Mouse (Mus musculus): Measurements from ENCODE around the gene Cib4. TPM values are rescaled to one million over a fixed set of nuclear protein-coding genes. Genes with fewer than 3 reads are reported as not detected.

The Cib4 gene
- not detected in 2 replicates for polyA plus RNA-seq (2012; rRNA removed)

GRCm38 (mm10) chr5:30545698-30546097, at the start of gene Cib4:
TSS of gene Cib4 (minus strand) at chr5:30545836.
- WGBS, result 57% methylated on average over 2 of the region's 2 CpGs
- TF ChIP-seq CTCF (IDR thresholded peaks at IDR 0.05; ENCODE audit: borderline replicate concordance, insufficient read depth, low read depth, low read length), result no peak
- no peak for TF ChIP-seq POLR2A (IDR thresholded peaks at IDR 0.05; ENCODE audit: borderline replicate concordance, insufficient read depth, low read length)
- peaks cover 11% of the 10 kb centered on the region; the same call in 1 of the 2 replicates for H3K4me1 ChIP-seq (ENCODE audit: control insufficient read depth, insufficient read depth, low read length)
- H3K27me3 ChIP-seq (ENCODE audit: control insufficient read depth, insufficient read depth, low read length), result no peaks in the 10 kb centered on the region
- no peak for DNase-seq
- no peak within 1 kb of the TSS for H3K4me3 ChIP-seq (replicated peaks; ENCODE audit: insufficient read depth, low read depth, low read length)
- H3K27ac ChIP-seq (ENCODE audit: insufficient read depth, low read length), result no peak within 1 kb of the TSS

- Histone ChIP-seq H3K4me3 (replicated peaks; ENCODE audit: insufficient read depth, low read depth, low read length) (no peak overlapping the region), H3K27ac (ENCODE audit: insufficient read depth, low read length) (0 out of 2 replicates have a peak overlapping the region, but pooled peaks have one; percentile 32), H3K4me1 (ENCODE audit: control insufficient read depth, insufficient read depth, low read length) (peaks cover 59% of the 10 kb centered on the region), H3K27me3 (ENCODE audit: control insufficient read depth, insufficient read depth, low read length) (no peaks in the 10 kb centered on the region)
- 30% methylated on average over 6 of the region's 6 CpGs for WGBS
- TF ChIP-seq POLR2A (IDR thresholded peaks at IDR 0.05; ENCODE audit: borderline replicate concordance, insufficient read depth, low read length) (no peak), CTCF (IDR thresholded peaks at IDR 0.05; ENCODE audit: borderline replicate concordance, insufficient read depth, low read depth, low read length) (no peak)
- DNase-seq, result no peak
Measured at GRCm38 (mm10) chr5:30594953-30595560, 49.4 kb upstream of the Cib4 start.

- peak overlapping the region; percentile 58 for H3K27ac ChIP-seq (ENCODE audit: insufficient read depth, low read length)
- TF ChIP-seq CTCF (IDR thresholded peaks at IDR 0.05; ENCODE audit: borderline replicate concordance, insufficient read depth, low read depth, low read length), result no peak
- no peak for TF ChIP-seq POLR2A (IDR thresholded peaks at IDR 0.05; ENCODE audit: borderline replicate concordance, insufficient read depth, low read length)
- WGBS, result 6% methylated on average over 10 of the region's 10 CpGs
- peak overlapping the region; percentile 31 for H3K4me3 ChIP-seq (replicated peaks; ENCODE audit: insufficient read depth, low read depth, low read length)
- H3K4me1 ChIP-seq (ENCODE audit: control insufficient read depth, insufficient read depth, low read length), result peaks cover 51% of the 10 kb centered on the region
- H3K27me3 ChIP-seq (ENCODE audit: control insufficient read depth, insufficient read depth, low read length), result no peaks in the 10 kb centered on the region
- peak in 1 of 2 experiments; percentile 56 for DNase-seq
Measured at GRCm38 (mm10) chr5:30593811-30594504, 48.3 kb upstream of the Cib4 start.

- H3K4me1 ChIP-seq (ENCODE audit: control insufficient read depth, insufficient read depth, low read length), result peaks cover 48% of the 10 kb centered on the region
- TF ChIP-seq CTCF (IDR thresholded peaks at IDR 0.05; ENCODE audit: borderline replicate concordance, insufficient read depth, low read depth, low read length), result no peak
- no peak for TF ChIP-seq POLR2A (IDR thresholded peaks at IDR 0.05; ENCODE audit: borderline replicate concordance, insufficient read depth, low read length)
- peak in 1 of 2 experiments; percentile 54 for DNase-seq
- 13% methylated on average over 11 of the region's 11 CpGs for whole genome bisulfite sequencing
- H3K4me3 ChIP-seq (replicated peaks; ENCODE audit: insufficient read depth, low read depth, low read length), result peak overlapping the region; percentile 31
- H3K27me3 ChIP-seq (ENCODE audit: control insufficient read depth, insufficient read depth, low read length), result no peaks in the 10 kb centered on the region
- peak overlapping the region; percentile 58 for H3K27ac ChIP-seq (ENCODE audit: insufficient read depth, low read length)
Measured at GRCm38 (mm10) chr5:30593360-30593759, 47.7 kb upstream of the Cib4 start.

- peak; percentile 80 to 81 for DNase-seq
- TF ChIP-seq POLR2A (IDR thresholded peaks at IDR 0.05; ENCODE audit: borderline replicate concordance, insufficient read depth, low read length) (no peak), CTCF (IDR thresholded peaks at IDR 0.05; ENCODE audit: borderline replicate concordance, insufficient read depth, low read depth, low read length) (no peak)
- H3K4me1 ChIP-seq (ENCODE audit: control insufficient read depth, insufficient read depth, low read length), result peaks cover 46% of the 10 kb centered on the region
- H3K4me3 ChIP-seq (replicated peaks; ENCODE audit: insufficient read depth, low read depth, low read length), result peak overlapping the region; percentile 46
- WGBS, result 19% methylated on average over 11 of the region's 11 CpGs
- H3K27ac ChIP-seq (ENCODE audit: insufficient read depth, low read length), result peak overlapping the region; percentile 58
- H3K27me3 ChIP-seq (ENCODE audit: control insufficient read depth, insufficient read depth, low read length), result no peaks in the 10 kb centered on the region
Measured at GRCm38 (mm10) chr5:30592279-30592980, 46.8 kb upstream of the Cib4 start.

GRCm38 (mm10) chr5:30591786-30592185, 46.1 kb upstream of the Cib4 start:
- H3K4me3 ChIP-seq (replicated peaks; ENCODE audit: insufficient read depth, low read depth, low read length), result peak overlapping the region; percentile 46
- peak overlapping the region; percentile 58 for H3K27ac ChIP-seq (ENCODE audit: insufficient read depth, low read length)
- DNase-seq, result no peak
- peaks cover 47% of the 10 kb centered on the region for H3K4me1 ChIP-seq (ENCODE audit: control insufficient read depth, insufficient read depth, low read length)
- H3K27me3 ChIP-seq (ENCODE audit: control insufficient read depth, insufficient read depth, low read length), result no peaks in the 10 kb centered on the region
- no peak for TF ChIP-seq CTCF (IDR thresholded peaks at IDR 0.05; ENCODE audit: borderline replicate concordance, insufficient read depth, low read depth, low read length)
- no peak for TF ChIP-seq POLR2A (IDR thresholded peaks at IDR 0.05; ENCODE audit: borderline replicate concordance, insufficient read depth, low read length)
- WGBS, result 11% methylated on average over 8 of the region's 8 CpGs

GRCm38 (mm10) chr5:30591205-30591731, 45.6 kb upstream of the Cib4 start:
- peak; percentile 96 to 99 for DNase-seq
- 9% methylated on average over 5 of the region's 5 CpGs for WGBS
- Histone ChIP-seq H3K27me3 (ENCODE audit: control insufficient read depth, insufficient read depth, low read length) (no peaks in the 10 kb centered on the region), H3K4me3 (replicated peaks; ENCODE audit: insufficient read depth, low read depth, low read length) (peak overlapping the region; percentile 99), H3K4me1 (ENCODE audit: control insufficient read depth, insufficient read depth, low read length) (peaks cover 49% of the 10 kb centered on the region), H3K27ac (ENCODE audit: insufficient read depth, low read length) (peak overlapping the region; percentile 100)
- TF ChIP-seq POLR2A (IDR thresholded peaks at IDR 0.05; ENCODE audit: borderline replicate concordance, insufficient read depth, low read length), result peak; percentile 59; the same call in 1 of the 2 replicates
- no peak for TF ChIP-seq CTCF (IDR thresholded peaks at IDR 0.05; ENCODE audit: borderline replicate concordance, insufficient read depth, low read depth, low read length)
